Mouse (Mus musculus) heart, adult 11 months (tissue): ENCODE results near the gene Hoxa6.

Source experiments
- DNase-seq: peaks from one replicate; pipeline ENCODE4 v3.0.0; 2022

Gene Hoxa6

GRCm38 (mm10) chr6:52174968-52175751 lies 33.4 kb downstream of the Hoxa6 start:
- peak; percentile 84 for DNase-seq

- DNase-seq: no peak
Observed at GRCm38 (mm10) chr6:52173648-52174047, 34.9 kb downstream of the Hoxa6 start.

GRCm38 (mm10) chr6:52172501-52172900 lies 36.0 kb downstream of the Hoxa6 start:
- DNase-seq: peak; percentile 97

GRCm38 (mm10) chr6:52171938-52172337 lies 36.6 kb downstream of the Hoxa6 start:
- DNase-seq: peak; percentile 81

- peak; percentile 76 for DNase-seq
Observed at GRCm38 (mm10) chr6:52171331-52171730, 37.2 kb downstream of the Hoxa6 start.

- no peak for DNase-seq
Observed at GRCm38 (mm10) chr6:52170898-52171223, 37.7 kb downstream of the Hoxa6 start.

GRCm38 (mm10) chr6:52170166-52170897 lies 38.2 kb downstream of the Hoxa6 start:
- DNase-seq: peak; percentile 89

- no peak for DNase-seq
Observed at GRCm38 (mm10) chr6:52169499-52170165, 38.9 kb downstream of the Hoxa6 start.

GRCm38 (mm10) chr6:52168191-52169055 lies 40.1 kb downstream of the Hoxa6 start:
- DNase-seq: peak; percentile 73

- DNase-seq: peak; percentile 77
Observed at GRCm38 (mm10) chr6:52167736-52168161, 40.8 kb downstream of the Hoxa6 start.

GRCm38 (mm10) chr6:52167176-52167575 lies 41.3 kb downstream of the Hoxa6 start:
- no peak for DNase-seq

- DNase-seq: peak; percentile 42
Observed at GRCm38 (mm10) chr6:52166431-52167077, 42.0 kb downstream of the Hoxa6 start.

- DNase-seq: peak; percentile 86
Observed at GRCm38 (mm10) chr6:52165441-52166370, 42.8 kb downstream of the Hoxa6 start.

- peak; percentile 89 for DNase-seq
Observed at GRCm38 (mm10) chr6:52164626-52165440, 43.7 kb downstream of the Hoxa6 start, which contains the start of gene Hoxa2. TSS of gene Hoxa2 (minus strand) at chr6:52164831.

GRCm38 (mm10) chr6:52164051-52164625 lies 44.4 kb downstream of the Hoxa6 start:
- peak; percentile 87 for DNase-seq

- DNase-seq: peak; percentile 87
Observed at GRCm38 (mm10) chr6:52163366-52164031, 45.0 kb downstream of the Hoxa6 start.

GRCm38 (mm10) chr6:52162611-52163365 lies 45.7 kb downstream of the Hoxa6 start:
- DNase-seq: peak; percentile 82

GRCm38 (mm10) chr6:52162093-52162380 lies 46.5 kb downstream of the Hoxa6 start:
- DNase-seq: no peak
